Comparison of ENCODE assay signal across 8 mouse cellular contexts in the genomic region with DNA sequence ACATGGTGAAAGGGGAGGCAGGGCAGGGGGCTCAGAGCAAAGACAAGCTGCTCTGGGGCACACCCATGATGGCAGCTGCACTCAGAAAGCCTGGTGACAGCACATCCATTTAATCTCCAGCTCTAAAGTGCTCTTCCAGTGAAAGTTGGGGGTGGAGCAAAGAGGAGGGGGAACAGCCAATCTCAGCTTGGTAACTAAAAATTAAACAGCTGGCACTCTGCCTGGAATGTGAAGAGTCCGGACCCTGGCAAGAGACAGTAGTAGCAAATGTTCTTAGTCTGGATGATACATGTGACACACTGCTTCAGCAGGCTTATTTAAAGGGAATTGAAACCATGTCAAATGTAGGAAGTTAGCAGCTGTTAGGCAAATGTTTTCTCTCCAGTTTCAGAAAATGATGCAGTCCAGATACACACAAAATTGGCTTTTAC. TPM values are rescaled to one million over a fixed set of nuclear protein-coding genes. Genes with fewer than 3 reads are reported as not detected.
A peak's percentile ranks its signal among the peaks of the same experiment; 100 is the strongest.
DNase-seq lines count a peak whose midpoint lies in the region; ATAC-seq and TF ChIP-seq lines count a peak whose summit lies in the region.

No protein-coding gene starts in this region.

- TF ChIP-seq POLR2A in limb, embryonic 14.5 days (IDR thresholded peaks at IDR 0.05; ENCODE audit: borderline replicate concordance, extremely low read depth, insufficient read depth, insufficient read length): no peak

- 0 out of 2 replicates have a peak, but pooled peaks have one; percentile 31 for ATAC-seq in limb, embryonic 12.5 days (ENCODE audit: insufficient number of reproducible peaks, insufficient read depth, low FRiP score, low TSS enrichment, low read depth)
- peak; percentile 93 for ATAC-seq in limb, embryonic 14.5 days (ENCODE audit: low FRiP score, low read depth)
- peak; percentile 96 for ATAC-seq in neural tube, embryonic 13.5 days (ENCODE audit: low read depth)

- H3K9me3 ChIP-seq in limb, embryonic 12.5 days: no peaks in the 10 kb centered on the region
- H3K9me3 ChIP-seq in limb, embryonic 10.5 days (replicated peaks): no peaks in the 10 kb centered on the region
- no peaks in the 10 kb centered on the region for H3K9me3 ChIP-seq in limb, embryonic 14.5 days (ENCODE audit: control insufficient read depth, low read length)
- no peaks in the 10 kb centered on the region for H3K9me3 ChIP-seq in neural tube, embryonic 13.5 days

- H3K4me1 ChIP-seq in limb, embryonic 12.5 days (replicated peaks): no peaks in the 10 kb centered on the region
- H3K4me1 ChIP-seq in limb, embryonic 10.5 days: no peaks in the 10 kb centered on the region
- H3K4me1 ChIP-seq in limb, embryonic 14.5 days (ENCODE audit: control insufficient read depth, insufficient read depth, low read length): no peaks in the 10 kb centered on the region
- H3K4me1 ChIP-seq in neural tube, embryonic 13.5 days (replicated peaks): peaks cover 17% of the 10 kb centered on the region

- H3K4me3 ChIP-seq in limb, embryonic 12.5 days (replicated peaks): no peak overlapping the region
- H3K4me3 ChIP-seq in limb, embryonic 10.5 days: no peak overlapping the region
- H3K4me3 ChIP-seq in limb, embryonic 14.5 days (replicated peaks; ENCODE audit: low read length): no peak overlapping the region
- H3K4me3 ChIP-seq in neural tube, embryonic 13.5 days: 0 out of 2 replicates have a peak overlapping the region, but pooled peaks have one; percentile 20

- 57% methylated on average over 1 of the region's 1 CpGs for WGBS in limb, embryonic 12.5 days
- WGBS in limb, embryonic 10.5 days: 68% methylated on average over 1 of the region's 1 CpGs
- 25% methylated on average over 1 of the region's 1 CpGs for WGBS in limb, embryonic 14.5 days
- 10% methylated on average over 1 of the region's 1 CpGs for WGBS in neural tube, embryonic 13.5 days

- no peaks in the 10 kb centered on the region for H3K27me3 ChIP-seq in limb, embryonic 12.5 days
- no peaks in the 10 kb centered on the region for H3K27me3 ChIP-seq in limb, embryonic 10.5 days (ENCODE audit: low read depth, poor library complexity, severe bottlenecking)
- H3K27me3 ChIP-seq in limb, embryonic 14.5 days (ENCODE audit: control insufficient read depth, insufficient read depth, low read length): no peaks in the 10 kb centered on the region
- no peaks in the 10 kb centered on the region for H3K27me3 ChIP-seq in neural tube, embryonic 13.5 days

- H3K36me3 ChIP-seq in limb, embryonic 12.5 days: peaks cover 43% of the 10 kb centered on the region
- H3K36me3 ChIP-seq in limb, embryonic 10.5 days: peaks cover 62% of the 10 kb centered on the region
- peaks cover 27% of the 10 kb centered on the region for H3K36me3 ChIP-seq in limb, embryonic 14.5 days (ENCODE audit: control insufficient read depth, insufficient read depth, low read length)
- H3K36me3 ChIP-seq in neural tube, embryonic 13.5 days: peaks cover 24% of the 10 kb centered on the region

- H3K27ac ChIP-seq in limb, embryonic 12.5 days: no peak overlapping the region
- no peak overlapping the region for H3K27ac ChIP-seq in limb, embryonic 10.5 days
- no peak overlapping the region for H3K27ac ChIP-seq in limb, embryonic 14.5 days (replicated peaks; ENCODE audit: low read depth, low read length)
- peak overlapping the region; percentile 75 for H3K27ac ChIP-seq in neural tube, embryonic 13.5 days (replicated peaks)

- no peak overlapping the region for H3K4me2 ChIP-seq in limb, embryonic 12.5 days
- no peak overlapping the region for H3K4me2 ChIP-seq in limb, embryonic 14.5 days (replicated peaks; ENCODE audit: low read depth, low read length, severe bottlenecking)
- H3K4me2 ChIP-seq in neural tube, embryonic 13.5 days: peak overlapping the region; percentile 44

- H3K9ac ChIP-seq in limb, embryonic 12.5 days (replicated peaks): no peak overlapping the region
- no peak overlapping the region for H3K9ac ChIP-seq in limb, embryonic 14.5 days (ENCODE audit: low read depth, low read length, severe bottlenecking)
- H3K9ac ChIP-seq in neural tube, embryonic 13.5 days: no peak overlapping the region

- no peak for DNase-seq in limb, embryonic 10.5 days (ENCODE audit: low spot score)
- peak; percentile 13 to 41 for DNase-seq in cerebellum, postnatal 25 days
- peak; percentile 94 to 96 for DNase-seq in heart, adult 9 months (ENCODE audit: low spot score in 2 of 2)
- peak; percentile 96 for DNase-seq in kidney, adult 9 months
- peak; percentile 91 for DNase-seq in limb, embryonic 14.5 days (ENCODE audit: low spot score)
- no peak for DNase-seq in thymus, postnatal 10 days (ENCODE audit: low spot score in 2 of 2)

RNA-seq across cellular contexts. Expression of a gene that starts 23.9 kb away (rescaled TPM):
- 61.8 and 62.4 TPM in 2 replicates for polyA plus RNA-seq in limb, embryonic 12.5 days (2016; fragmentation: Nextera tagmentation; extraction: Ambion mirVana)
- 75.8 and 81.0 TPM in 2 replicates for polyA plus RNA-seq in limb, embryonic 10.5 days (2016; fragmentation: Nextera tagmentation; extraction: Ambion mirVana)
- 58.0 and 61.9 TPM in 2 replicates for polyA plus RNA-seq in limb, embryonic 14.5 days (2012; rRNA removed)
- 60.7 and 61.1 TPM in 2 replicates for polyA plus RNA-seq in limb, embryonic 14.5 days (2014; fragmentation: Nextera tagmentation; extraction: Ambion mirVana)
- 37.3 and 40.9 TPM in 2 replicates for polyA plus RNA-seq in neural tube, embryonic 13.5 days (2015; fragmentation: Nextera tagmentation; extraction: Ambion mirVana)

RNA-seq across cellular contexts. Expression of a gene that starts 27.7 kb away (rescaled TPM):
- 55.7 and 57.6 TPM in 2 replicates for polyA plus RNA-seq in limb, embryonic 12.5 days (2016; fragmentation: Nextera tagmentation; extraction: Ambion mirVana)
- 60.2 and 62.6 TPM in 2 replicates for polyA plus RNA-seq in limb, embryonic 10.5 days (2016; fragmentation: Nextera tagmentation; extraction: Ambion mirVana)
- 40.6 and 59.1 TPM in 2 replicates for polyA plus RNA-seq in limb, embryonic 14.5 days (2012; rRNA removed)
- polyA plus RNA-seq in limb, embryonic 14.5 days (2014; fragmentation: Nextera tagmentation; extraction: Ambion mirVana): 51.2 and 51.6 TPM in 2 replicates
- 21.6 and 26.1 TPM in 2 replicates for polyA plus RNA-seq in neural tube, embryonic 13.5 days (2015; fragmentation: Nextera tagmentation; extraction: Ambion mirVana)

Comparison
In these comparisons a context has a peak if more than half of its experiments do, and no peak if none do; other contexts are left out.
1. DNase-seq: peak in cerebellum, postnatal 25 days (2 of 2), heart, adult 9 months (2 of 2), kidney, adult 9 months (single experiment) and limb, embryonic 14.5 days (single experiment); none in limb, embryonic 10.5 days (single experiment) and thymus, postnatal 10 days (0 of 2).
2. ATAC-seq: peak in every context shown above with its lines; median percentile 96 in neural tube, embryonic 13.5 days; 93 in limb, embryonic 14.5 days; 31 in limb, embryonic 12.5 days.